Mouse (Mus musculus) layer of hippocampus, adult 8-10 months (tissue): ENCODE results near the gene Abhd2. TPM values are rescaled to one million over a fixed set of nuclear protein-coding genes. Genes with fewer than 3 reads are reported as not detected.

Experiments used
- DNase-seq, 2 experiments: peaks; one replicate each; pipeline ENCODE4 v3.0.0; 2022; ENCODE audit warnings: low spot score in 2 of 2
- total RNA-seq, 4 experiments: library from RNA; stranded (reverse); gene quantifications; 2 replicates each; pipeline ENCODE4 v1.2.4; 2022

Gene Abhd2
- total RNA-seq, 4 experiments from 2014 or later: 66.3 to 80.7 (median 73.3) TPM

DNA sequence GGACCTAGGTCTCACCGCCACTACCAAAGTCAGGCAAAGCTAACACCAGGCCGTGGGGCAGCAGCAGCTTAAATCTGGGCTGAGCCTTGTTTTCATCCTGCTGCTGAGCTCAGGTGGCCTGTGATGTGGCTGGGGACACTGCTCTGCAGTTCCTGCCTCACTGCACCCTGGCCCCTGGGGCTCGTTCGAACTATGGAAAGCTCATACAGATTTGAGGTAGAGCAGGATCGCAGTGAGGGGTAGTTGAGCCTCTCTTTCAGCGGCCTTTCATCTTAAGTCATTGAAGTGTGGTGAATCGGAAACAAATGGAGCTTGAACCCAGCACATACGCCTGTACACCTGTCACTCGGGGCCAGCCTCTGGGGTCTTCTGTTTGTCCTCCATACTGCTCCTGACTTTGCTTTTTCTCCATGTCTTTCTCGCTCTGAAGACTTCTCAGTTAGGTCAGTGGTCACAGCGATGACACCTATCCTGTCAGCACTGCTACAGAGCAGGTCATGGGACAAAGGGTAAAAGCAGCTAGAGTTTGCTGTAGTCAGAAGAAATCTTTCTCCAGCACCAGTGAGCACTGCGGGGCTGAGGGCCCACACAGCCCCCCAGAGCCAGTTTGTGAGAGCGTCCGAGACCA is 20.7 kb downstream of the Abhd2 start:
- DNase-seq: no peak

DNA sequence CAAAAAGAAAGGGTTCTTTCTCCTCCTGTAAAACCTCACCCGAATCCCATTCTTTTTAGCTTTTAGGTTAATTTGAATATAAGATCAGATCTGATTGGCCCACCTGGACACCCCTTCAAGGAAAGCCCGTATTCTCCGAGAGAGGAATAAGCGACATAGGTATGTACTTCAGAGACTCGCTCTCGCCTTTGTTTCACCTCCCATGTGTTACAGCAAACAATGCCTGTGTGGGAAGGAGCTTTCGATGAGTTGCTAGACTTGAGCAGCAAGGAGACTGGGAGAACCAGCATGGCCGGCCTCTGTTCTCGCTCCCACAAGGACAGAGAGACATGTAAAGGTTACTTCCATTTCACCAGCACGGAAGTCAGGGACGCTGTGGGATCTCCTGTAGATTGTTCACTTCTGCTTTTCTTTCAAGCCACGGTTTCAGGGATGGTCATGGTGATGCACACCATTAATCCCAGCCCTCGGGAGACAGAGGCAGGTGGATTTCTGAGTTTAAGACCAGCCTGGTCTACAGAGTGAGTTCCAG is 21.5 kb downstream of the Abhd2 start:
- no peak for DNase-seq

- DNase-seq: no peak
Observed at GRCm38 (mm10) chr7:79295196-79295826, 22.3 kb downstream of the Abhd2 start.

GRCm38 (mm10) chr7:79298681-79299080 is 25.7 kb downstream of the Abhd2 start:
- no peak for DNase-seq

DNA sequence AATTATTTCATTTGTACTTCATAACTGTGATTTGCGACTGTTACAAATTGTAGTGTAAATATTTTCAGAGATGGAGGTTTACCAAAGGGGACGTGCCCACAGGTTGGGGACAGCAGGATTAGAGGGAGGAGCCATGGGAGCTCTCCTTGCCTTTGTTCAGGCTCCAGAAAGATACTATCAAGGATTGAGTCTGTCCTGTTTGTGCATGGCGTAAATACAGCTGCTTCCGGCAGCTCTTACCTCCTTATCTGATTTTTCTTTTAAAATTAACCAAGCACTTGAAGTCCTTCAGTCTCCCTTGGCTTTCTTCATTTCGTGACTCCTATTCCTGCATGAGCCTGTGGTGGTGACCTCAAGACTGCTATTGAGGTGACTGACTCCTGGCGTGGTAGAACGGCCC is 26.5 kb downstream of the Abhd2 start:
- DNase-seq: no peak

DNA sequence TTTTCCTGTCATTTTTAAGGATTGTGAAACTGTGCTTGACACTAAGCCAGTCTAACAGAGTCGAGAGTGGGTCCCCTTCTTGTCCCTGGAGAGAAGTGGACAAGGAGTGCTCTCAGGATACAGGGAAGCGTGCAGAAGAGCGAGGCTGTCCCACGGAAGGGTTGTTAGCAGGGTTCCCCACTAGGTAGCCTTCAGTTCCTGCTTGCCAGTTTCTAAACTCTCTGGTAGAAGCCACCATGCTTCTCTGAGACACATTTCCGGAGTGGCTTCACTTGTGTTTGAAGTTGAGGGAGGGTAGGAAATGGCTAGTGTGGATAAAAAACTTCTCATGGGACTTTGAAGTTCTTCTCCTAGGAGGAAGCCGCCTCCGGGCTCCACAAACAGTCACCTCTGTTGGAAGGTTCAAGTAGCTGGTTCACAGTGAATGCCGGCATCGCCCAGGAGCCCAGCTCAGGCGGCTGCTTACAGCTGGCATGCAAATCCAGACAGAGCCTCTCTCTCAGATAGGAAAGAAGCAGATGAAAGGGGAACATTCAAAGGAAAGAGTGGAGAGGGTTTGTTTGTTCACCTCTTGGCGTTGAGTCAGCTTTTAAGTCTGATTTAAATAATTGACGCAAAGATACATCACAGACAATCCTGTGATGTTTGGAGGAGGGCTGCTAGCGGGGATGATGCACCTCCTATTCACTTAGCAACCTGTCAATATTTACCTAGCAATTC is 27.6 kb downstream of the Abhd2 start:
- no peak for DNase-seq

DNA sequence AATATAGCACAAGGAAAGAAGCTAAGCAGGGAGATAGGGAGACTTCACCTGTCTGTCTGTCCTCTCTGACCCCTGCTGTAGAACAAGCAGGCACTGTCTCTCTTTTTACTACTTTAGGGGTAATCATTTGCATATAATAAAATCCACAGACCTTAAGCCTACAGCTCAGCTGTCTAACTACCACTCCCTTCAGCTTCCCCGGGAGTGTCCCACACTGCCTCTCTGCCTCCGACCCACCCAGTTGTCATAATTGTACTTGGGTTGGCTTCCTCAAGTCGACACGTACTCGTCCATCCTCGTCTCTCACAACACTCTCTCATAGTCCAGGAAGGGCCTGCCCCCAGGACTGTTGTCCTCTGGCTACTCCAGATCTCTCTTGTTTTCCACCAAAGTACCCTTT is 29.1 kb downstream of the Abhd2 start:
- DNase-seq: no peak

DNA sequence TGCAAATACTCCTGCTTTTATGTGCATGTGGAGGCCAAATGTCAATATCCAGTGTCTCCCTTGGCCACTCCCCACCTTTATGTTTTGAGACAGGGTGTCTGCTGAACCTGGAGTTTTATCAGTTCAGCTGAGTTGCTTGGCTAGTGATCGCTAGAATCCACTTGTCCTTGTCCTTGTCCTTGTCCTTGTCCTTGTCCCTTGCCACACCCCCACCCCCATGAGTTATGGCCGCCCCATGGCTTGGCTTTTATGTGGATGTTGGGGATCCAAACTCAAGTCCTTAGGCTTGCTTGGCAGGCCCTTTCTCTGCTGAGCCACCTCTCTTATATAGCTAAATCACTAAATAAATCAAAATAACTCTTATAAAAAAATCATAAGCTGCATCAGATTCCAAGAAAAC is 29.6 kb downstream of the Abhd2 start:
- no peak for DNase-seq

- no peak for DNase-seq
Observed at GRCm38 (mm10) chr7:79303183-79303761, 30.3 kb downstream of the Abhd2 start.

DNA sequence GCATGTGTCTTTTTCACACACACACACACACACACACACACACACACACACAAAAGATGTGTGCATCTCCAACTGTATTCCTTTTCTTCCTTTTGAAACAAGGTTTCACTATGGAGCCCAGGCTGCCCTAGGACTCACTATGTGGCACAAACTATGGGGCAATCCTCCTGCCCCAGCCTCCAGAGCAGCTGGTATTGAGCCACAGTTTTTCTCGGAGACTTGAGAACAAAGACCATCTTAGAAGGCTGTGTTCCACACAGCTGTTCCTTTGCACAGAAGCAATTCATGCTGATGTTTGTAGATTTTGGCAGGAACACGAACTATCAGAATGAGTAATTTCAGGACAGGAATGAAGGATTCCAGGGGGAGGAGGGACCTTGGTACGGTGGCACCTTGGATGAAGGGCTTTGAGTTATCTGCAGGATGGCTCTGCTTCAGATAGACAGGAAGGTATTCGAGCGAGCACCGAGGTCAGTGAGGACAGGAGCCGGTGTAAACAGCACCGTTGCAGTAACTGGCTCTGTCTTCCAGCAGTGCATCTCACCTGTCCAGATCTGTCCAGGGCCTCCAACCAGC is 35.5 kb downstream of the Abhd2 start:
- no peak for DNase-seq

- no peak for DNase-seq
Observed at GRCm38 (mm10) chr7:79309247-79310190, 36.5 kb downstream of the Abhd2 start.

DNA sequence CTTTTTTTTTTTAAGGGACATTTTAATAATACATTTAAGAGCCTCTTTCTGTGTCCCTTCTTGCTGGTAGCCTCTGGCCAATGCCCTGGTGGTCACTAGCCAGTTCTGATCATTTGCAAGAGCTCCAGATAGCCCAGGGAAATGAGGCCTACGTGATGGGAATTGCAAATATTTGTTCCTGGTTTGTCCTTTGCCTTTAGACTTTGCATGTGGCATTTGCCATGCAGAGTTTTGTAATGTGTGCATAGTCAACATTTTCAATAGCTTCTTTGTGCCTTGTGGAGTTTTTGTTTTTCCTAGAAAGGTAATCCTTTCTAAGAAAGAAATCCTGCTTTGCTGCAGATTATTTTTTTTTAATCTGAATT is 37.2 kb downstream of the Abhd2 start:
- no peak for DNase-seq

GRCm38 (mm10) chr7:79311420-79311988 is 38.5 kb downstream of the Abhd2 start:
- DNase-seq: no peak

- DNase-seq: no peak
Observed at GRCm38 (mm10) chr7:79312246-79312645, 39.2 kb downstream of the Abhd2 start.

DNA sequence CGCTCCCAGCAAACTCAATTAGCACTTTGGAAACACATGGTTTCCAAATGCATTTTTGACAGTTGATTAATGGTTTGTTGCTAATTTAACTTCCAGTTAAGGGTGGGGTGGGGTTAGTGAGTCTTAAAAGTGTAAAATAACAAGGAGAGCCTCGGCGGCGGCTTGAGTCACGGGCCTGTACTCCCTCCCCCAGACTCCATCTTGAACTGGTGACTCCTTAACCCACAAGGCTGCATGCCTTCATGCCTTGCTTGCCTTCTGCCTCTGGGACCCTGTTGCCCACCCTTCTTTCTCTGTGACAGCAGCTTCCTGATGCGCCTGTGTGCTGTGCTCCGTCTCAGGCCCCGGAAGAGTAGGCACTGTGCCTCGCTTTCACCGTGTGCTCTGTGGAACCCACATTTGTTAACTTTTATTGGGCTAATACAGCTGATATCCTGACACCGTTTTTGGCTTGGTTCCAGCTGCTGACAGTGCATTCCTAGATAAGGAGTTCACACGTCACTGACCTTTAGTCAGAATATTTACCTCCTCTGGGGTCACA is 40.6 kb downstream of the Abhd2 start:
- no peak for DNase-seq

GRCm38 (mm10) chr7:79314517-79314916 is 41.5 kb downstream of the Abhd2 start:
- no peak for DNase-seq

DNA sequence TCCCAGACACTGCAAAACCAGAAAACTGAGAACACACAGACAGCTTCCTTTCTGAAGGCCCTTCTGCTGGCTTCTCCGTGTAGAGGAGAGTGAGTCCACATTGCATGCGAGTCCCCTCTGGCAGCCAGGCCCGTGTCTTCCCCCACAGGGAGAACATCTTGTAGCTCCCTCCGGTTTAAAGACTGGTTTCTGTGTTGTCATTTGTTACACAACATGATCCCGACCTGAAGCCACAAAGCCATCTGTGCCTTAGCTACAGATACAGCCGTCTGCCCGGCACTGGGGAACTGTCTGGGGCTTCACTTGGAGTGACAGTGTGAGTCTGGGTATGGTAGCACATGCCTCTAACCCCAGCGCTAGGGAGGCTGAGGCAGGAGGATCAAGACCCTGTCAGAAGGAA is 42.1 kb downstream of the Abhd2 start:
- DNase-seq: no peak

DNA sequence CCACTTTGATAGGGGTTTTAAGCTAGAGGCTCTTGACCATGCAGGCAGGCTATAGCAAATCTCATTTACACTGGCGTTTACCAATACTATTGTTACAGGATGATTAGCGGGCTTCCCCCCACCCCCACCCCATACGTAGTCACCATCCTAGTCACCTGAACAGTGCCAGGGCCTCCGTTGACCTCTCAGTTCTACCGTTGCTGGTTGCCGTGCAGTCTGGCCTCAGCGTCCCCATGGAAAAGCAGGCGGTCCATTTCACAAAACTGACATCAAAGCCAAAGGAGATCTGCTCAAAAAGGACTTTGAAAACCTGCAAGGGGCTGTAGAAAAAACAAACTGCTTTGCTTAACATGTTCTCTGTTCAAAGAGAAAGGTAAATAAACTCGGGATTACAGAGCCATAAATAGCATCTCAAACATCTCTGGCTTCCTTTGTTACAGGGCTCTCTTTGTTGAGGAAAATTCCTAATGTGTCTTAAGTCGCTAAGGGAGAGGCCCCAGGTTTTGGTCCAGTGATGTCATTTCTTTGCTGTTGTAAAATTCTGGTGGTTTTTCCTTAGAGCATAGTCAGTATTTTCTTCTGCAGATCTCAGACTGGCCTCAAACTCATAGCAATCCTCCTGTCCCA is 43.2 kb downstream of the Abhd2 start:
- no peak for DNase-seq

DNA sequence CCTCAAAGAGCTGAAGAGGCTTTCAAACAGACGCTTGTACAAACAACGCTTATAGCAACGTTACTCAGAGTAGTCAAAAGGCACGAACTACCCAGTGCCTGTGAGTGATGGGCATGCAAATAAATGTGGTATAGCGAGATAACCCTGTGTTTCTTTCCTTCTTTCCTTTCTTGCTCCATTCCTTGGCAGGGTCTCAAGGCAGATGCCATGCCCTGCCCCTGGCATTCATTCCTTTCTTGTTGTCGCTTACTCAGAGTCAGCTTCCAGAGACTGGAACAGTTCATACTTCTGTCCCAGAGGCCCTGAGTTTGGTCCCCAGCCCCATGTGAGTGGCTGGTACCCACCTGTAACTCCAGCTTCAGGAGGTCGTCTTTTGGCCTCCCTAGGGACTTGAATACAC is 44.6 kb downstream of the Abhd2 start:
- no peak for DNase-seq
